Mouse (Mus musculus): ENCODE results near the gene Narf.
A peak's percentile ranks its signal among the peaks of the same experiment; 100 is the strongest.

The Narf gene

DNA sequence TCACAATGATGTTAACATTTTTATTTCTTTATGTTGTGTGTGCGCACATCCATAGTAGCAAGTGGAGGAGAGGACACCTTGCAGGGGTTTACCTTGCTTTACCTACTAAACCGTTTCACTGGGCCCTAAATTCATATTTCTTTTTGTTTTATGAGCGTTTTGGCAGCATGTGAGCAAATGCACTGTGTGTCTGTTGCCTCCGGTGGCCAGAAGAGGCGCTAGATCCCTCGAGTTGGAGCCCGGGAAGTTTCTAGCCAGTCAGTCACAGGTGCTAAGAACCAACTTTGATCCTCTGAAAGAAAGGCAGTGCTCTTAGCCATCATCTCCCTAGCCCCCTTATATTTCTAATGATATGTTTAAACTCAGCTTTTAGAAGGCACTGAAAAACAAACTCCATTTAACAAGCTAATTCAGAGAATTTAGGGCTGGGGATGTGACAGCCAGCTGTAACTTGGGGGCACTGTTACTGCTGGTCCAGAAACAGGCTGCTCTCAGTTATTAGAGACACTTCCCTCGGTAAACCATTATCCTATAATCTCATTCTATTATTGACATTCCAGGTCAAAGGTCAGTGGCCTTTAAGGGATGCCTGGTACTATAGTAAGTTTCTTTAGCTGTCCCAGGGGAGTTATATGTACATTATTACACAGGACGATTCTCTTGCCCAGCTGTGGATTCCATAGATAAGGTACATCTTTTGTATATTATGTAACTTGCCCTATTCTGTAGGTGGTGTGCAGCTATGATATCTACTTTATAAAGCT is 1.4 kb upstream of the Narf start:
- no peak for DNase-seq (ENCODE audit: low spot score in 2 of 2)

DNA sequence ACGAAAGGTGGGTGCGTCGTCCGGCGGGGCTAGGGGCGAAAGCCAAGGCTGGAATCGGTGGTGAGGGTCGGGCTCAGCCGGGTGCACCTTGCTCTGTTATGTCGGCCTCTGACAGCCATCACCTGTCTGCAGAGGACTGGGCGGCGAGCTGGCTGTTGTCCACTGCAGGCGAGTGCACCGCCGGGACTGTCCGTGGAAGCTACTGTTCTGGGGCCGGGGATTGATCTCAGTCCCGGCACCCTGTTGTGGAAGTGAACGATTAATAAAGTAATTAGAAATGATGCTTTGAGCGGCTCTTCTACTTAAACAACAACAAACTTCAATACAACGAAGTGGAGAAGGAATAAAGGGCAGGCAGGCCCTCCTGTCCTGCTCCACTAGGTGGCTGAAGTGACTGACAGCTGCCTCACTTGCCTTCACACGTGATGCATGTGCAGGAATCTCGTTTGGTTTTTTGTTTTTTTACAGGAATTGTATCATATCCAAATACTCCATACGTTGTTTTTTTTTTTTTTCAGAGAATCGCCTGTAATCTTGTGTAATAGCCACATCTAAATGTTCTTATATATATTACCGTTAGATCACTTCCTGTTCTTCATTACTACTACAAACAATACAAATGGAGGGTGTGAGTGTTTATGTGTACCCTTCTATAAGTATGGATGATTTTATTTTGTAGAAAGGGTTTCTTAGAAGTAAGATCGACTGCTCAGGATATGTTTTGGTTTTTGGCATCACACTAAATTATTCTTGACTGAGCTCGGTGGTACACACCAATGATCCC is 484 bp downstream of the Narf start:
- no peak for DNase-seq (ENCODE audit: low spot score in 2 of 2)

DNA sequence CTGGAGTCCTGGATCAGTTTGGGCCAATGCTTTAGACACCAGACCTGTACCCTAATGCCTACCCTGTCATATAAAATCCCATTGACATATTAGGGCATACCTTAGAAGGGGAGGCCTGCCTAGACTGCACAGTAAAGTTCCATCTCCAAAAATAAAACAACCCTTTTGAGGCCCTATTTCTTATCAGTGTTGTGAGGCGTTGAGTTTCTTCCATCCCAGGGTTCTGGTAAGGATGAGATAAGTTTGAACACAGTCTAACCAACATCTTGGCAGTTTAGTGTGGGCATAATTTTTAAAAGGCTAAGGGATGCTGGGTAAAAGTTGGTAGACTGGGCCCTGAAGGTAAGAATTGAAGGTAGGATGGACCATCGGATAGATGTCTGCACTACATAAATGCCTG is 2.6 kb downstream of the Narf start:
- DNase-seq (ENCODE audit: low spot score in 2 of 2), result no peak

DNA sequence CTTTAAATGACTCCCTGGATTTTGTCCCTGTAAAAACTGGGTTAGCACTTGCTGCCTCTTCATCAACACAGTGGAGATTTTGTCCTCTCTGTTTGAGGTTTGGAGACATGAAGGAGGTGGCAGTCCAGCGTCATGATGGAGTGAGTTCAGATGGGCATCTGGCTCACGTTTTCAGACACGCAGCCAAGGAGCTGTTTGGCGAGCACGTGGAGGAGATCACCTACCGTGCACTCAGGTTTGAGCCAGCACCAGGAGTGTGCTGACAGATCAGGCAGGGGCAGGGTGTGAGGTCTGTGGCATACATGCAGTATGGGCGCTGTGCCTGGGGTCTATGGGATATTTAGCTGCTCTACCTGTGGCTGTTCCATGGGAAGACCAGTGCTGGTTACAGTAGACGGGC is 13.1 kb downstream of the Narf start:
- DNase-seq (ENCODE audit: low spot score in 2 of 2), result no peak

DNA sequence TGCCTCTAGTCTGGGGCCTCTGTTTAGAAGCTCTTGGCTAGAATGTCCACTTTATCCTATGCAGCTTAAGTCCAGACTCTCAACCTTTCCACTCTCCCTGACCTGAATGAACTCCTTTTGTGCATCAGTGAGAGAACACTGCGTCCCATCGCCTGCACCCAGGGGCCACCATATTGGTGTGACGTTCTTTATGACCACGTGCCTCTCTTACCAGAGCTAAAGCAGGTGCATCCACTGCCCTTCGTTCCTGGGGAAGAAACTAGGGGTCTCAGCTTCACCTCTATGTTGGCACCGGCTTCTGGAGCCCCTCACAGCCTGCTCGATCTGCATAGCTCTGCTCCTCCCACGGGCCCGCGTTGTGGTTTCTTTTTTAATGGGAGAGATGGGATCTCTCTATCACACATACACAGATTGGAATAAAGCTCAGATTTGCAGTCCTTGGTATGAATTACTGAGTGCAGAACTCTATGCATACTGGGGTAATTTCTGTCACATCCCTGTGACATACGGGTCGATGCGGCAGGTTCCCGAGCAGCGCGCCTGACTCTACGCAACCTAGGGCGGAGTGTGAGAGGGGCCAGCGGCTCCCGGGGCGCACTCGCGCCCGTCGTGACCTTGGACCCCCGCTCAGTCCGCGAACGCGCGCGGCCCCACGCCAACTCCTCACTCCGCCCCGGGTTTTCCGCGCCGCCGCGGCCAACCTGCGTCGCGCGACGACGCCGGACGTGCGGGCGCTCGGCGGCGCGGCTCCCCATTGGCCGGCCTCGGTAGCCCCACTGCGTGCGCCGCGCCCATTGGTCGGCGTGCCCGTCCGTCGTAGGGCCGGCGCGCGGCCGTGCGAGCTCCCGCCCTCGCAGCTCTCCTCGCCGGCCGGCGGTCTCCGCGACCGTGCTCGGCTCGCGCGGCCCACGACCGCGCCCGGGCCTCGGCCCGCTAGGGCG is 22.4 kb downstream of the Narf start, which contains the start of gene Foxk2:
TSS of gene Foxk2 (plus strand) at position 831 of the 941 bp plus-strand sequence.
- DNase-seq (ENCODE audit: low spot score in 2 of 2), result peak; percentile 85 to 93

DNA sequence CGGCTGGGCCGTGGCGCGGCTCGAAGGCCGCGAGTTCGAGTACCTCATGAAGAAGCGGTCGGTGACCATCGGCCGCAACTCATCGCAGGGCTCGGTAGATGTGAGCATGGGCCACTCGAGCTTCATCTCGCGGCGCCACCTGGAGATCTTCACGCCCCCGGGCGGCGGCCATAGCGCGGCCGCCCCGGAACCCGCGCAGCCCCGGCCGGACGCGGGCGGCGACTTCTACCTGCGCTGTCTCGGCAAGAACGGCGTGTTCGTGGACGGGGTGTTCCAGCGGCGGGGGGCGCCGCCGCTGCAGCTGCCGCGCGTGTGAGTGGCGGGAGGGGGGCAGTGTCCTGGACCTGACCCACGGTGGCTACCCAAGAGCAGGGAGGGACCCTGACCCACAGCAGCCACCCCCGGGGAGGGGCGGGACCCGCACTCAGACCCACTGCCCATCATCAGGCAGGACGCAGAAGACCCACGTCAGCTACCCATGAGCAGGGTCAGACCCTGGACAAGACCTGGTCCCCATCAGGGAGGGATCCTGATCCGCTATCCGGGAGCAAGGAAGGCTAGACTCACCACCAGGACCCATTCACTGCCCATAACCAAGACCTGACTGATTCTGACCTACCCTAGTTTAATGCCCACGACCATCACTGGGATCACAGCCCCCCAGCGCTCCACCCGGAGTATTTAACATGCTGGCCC is 23.3 kb downstream of the Narf start:
- DNase-seq (ENCODE audit: low spot score in 2 of 2), result peak; percentile 37 to 69

DNA sequence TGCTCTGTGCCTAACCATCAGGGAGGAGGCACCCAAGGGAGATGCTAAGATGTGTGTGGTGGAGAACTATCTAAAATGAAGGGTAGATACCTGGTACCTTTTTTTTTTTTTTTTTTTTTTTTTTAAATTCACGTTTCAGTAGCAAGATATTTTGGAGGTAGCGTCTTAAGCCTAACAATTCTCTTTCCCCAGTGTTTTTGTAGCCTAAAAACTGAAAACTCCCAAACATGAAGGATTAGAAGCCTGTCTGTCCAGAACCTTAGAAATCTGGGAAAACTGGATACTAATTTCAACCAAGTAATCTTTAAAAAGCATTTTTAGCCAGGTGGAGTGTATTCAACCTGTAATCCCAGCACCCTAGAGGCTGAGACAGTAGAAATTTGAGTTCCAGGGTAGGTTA is 24.0 kb downstream of the Narf start:
- DNase-seq (ENCODE audit: low spot score in 2 of 2), result no peak

DNA sequence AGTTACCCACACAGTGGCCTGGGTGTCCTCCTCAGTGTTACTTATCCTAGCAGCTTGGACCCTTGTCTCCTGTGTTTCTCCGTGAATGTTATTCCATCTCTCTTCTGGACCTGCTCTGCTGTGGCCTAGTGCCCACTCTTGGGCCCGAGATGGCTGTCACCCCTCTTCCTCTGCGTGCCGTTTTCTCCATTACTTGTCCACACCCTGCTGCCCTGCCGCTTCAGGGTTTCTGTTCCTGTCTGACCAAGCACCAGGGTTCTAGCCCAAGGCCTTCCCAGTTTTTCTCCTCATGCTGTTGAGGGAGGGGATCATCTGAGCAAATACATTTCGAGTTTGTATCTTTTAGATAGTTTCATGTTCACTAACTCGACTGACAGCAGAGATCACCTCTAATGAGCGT is 40.5 kb downstream of the Narf start:
- no peak for DNase-seq (ENCODE audit: low spot score in 2 of 2)

DNA sequence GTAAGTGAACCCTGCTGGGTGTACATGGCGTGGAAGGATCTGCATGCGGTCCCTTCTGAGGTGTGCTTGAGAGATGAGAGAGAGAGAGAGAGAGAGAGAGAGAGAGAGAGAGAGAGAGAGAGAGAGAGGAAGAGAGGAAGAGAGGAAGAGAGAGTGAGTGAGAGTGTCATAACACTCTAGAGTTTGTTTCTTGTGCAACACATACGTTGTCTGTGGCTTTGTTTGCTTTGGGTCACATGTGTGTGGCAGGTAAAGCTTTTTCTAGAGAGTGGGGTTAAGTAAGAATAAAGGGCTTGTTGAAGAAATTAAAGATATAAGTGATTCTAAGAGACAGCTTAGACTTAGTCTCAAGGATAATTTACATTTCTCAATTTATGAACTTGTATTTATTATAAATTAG is 41.0 kb downstream of the Narf start:
- no peak for DNase-seq (ENCODE audit: low spot score in 2 of 2)

DNA sequence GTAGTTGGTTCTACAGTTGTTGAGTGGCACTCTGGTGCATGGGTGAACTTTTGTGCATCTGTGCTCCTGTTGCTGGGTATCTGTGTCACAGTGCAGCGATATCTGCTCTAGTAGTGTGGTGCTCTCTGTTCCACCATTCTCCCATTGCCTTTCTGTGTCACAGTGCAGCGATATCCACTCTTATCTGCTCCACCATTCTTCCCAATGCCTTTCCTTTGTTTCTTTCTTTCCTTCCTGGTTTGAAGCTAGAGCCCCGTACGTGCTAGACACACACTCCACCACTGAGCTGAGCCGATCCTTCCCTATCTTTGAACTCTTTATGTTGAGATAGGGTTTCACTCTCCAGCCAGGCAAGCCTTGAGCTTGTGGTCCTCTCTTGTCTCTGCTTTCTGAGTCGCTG is 45.9 kb downstream of the Narf start:
- no peak for DNase-seq (ENCODE audit: low spot score in 2 of 2)

DNA sequence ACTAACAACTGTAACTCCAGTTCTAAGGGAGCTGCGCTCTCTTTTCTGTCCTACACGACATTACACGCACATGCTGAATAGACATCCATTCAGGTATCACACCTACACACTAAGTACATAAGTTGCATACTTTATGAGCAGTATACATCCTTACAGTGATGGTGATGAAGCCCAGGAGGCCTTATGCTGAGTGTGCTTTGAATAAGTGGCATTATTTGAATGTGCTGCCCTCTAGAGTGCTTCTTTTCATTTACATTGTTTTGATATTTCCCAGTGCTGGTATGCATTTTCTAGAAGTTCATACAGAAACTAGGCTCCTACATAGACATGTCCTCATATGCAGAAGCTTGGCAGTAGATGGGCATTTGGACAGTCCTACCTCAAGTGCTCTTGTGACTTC is 52.8 kb downstream of the Narf start:
- no peak for DNase-seq (ENCODE audit: low spot score in 2 of 2)

DNA sequence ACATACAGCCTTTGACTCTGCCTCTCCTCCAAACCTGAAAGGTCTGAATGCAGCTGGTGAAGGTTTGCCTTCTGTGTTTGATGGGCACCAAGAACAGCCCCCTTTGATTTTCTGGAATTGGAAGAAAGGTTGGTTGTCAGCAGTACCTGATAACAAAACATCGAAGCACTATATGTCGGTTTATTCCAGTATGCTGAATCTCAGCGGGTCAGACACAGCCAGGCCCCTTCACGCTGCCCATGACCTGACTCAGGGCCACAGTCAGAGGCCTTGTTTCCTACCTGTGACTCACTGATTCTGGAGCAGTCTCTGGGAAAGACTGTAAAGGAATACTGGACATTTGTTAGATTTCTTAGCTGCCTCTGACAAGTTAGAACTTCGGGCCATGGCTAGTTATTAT is 57.7 kb downstream of the Narf start:
- DNase-seq (ENCODE audit: low spot score in 2 of 2), result no peak

DNA sequence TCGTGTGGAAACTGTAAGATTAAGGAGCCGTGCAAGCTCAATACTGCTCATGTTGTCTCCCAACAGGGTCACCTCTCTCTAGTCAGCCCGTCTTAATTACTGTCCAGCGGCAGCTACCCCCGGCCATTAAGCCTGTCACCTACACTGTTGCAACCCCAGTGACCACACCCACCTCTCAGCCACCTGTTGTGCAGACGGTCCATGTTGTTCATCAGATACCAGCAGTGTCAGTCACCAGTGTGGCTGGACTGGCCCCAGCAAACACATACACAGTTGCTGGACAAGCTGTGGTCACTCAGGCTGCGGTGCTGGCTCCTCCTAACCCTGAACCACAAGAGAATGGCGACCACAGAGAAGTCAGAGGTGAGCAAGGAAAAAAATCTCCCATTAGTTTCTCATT is 61.4 kb downstream of the Narf start:
- no peak for DNase-seq (ENCODE audit: low spot score in 2 of 2)

DNA sequence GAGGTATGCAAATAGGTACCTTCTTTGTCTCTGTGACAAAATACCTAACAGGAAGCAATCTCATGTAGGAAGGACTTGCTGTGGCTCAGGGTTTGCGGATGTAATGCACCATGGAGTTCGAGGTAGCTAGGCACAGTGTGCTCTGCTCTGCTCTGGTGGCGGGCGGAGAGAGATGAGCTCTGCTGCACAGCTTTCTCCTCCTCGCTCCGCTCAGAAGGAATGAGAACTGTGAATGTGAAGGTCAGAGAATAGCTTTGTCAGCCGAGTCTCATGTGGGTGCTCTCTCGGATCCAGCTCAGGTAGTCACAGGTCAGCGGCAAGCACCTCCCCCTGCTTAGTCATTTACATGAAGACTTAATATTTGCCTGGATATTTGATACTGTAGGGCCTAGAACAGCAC is 63.2 kb downstream of the Narf start:
- no peak for DNase-seq (ENCODE audit: low spot score in 2 of 2)

DNA sequence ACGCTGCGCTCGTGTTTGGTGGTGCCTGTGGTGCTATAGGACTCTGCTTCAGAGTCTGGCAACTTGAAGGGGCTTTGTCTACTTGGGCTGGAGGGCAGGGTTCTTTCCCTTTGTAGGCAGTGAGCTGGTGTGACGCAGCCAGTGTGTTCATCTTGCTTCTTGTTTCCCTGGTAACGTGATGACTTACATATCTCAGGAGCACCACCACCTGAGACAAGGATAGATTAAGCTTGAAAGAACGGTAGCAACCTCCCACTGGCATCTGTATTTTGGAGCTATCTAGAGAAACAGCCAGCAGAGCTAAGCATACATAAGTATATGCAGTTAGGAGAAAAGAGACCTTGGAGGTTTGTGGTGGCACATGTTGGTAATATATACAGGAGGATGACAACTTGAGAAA is 68.3 kb downstream of the Narf start:
- DNase-seq (ENCODE audit: low spot score in 2 of 2), result no peak
